Mouse (Mus musculus) kidney, embryonic 14.5 days (tissue): ENCODE measurements around the gene Bcl2l12. TPM values are rescaled to one million over a fixed set of nuclear protein-coding genes. Genes with fewer than 3 reads are reported as not detected.

Source experiments
- ATAC-seq: fragments of 200-750 bp; cut with Nextera tagmentation; 2 replicates; pipeline ENCODE4 v1.8.0; 2017; ENCODE audit warnings: moderate number of reproducible peaks, mild to moderate bottlenecking, moderate TSS enrichment, moderate library complexity; ENCODE audit not compliant: low FRiP score, low TSS enrichment
- H3K27ac ChIP-seq: fragments of 300-500 bp; sonication (generic); 2 replicates; pipeline ENCODE4 v1.5.1; 2014; ENCODE audit warnings: low read depth, mild to moderate bottlenecking, low read length, moderate library complexity, mixed read lengths
- H3K27me3 ChIP-seq: fragments of 300-500 bp; sonication (generic); 2 replicates; pipeline ENCODE4 v1.6.1; 2014; ENCODE audit warnings: mild to moderate bottlenecking, low read length; ENCODE audit not compliant: control insufficient read depth, insufficient read depth
- H3K36me3 ChIP-seq: fragments of 300-500 bp; sonication (generic); 2 replicates; pipeline ENCODE4 v1.6.1; 2014; ENCODE audit warnings: low read length, mixed read lengths; ENCODE audit not compliant: control insufficient read depth, insufficient read depth
- H3K4me1 ChIP-seq: fragments of 300-500 bp; sonication (generic); 2 replicates; pipeline ENCODE4 v1.6.1; 2014; ENCODE audit warnings: low read length, mixed read lengths; ENCODE audit not compliant: control insufficient read depth, insufficient read depth
- H3K4me2 ChIP-seq: fragments of 300-500 bp; sonication (generic); replicated peaks from 2 replicates; pipeline ENCODE4 v1.6.1; 2014; ENCODE audit warnings: low read depth, mild to moderate bottlenecking, low read length
- H3K4me3 ChIP-seq: fragments of 300-500 bp; sonication (generic); 2 replicates; pipeline ENCODE4 v1.5.1; 2014; ENCODE audit warnings: mild to moderate bottlenecking, low read length
- H3K9ac ChIP-seq: fragments of 300-500 bp; sonication (generic); 2 replicates; pipeline ENCODE4 v1.6.1; 2014; ENCODE audit warnings: low read depth, mild to moderate bottlenecking, low read length, moderate library complexity
- H3K9me3 ChIP-seq: fragments of 300-500 bp; sonication (generic); 2 replicates; pipeline ENCODE4 v1.6.1; 2016; ENCODE audit warnings: low read length; ENCODE audit not compliant: control insufficient read depth
- WGBS: fragments of 180-500 bp; shearing (Covaris S2); extraction: QIAGEN DNeasy Blood & Tissue Kit; methylation state at CpG from one replicate; pipeline ENCODE4 v1.1.7; 2014; 5-methylcytosine and 5-hydroxymethylcytosine counted together
- polyA plus RNA-seq: library from polyadenylated mRNA; unstranded; fragments of >200 nt; fragmentation: Nextera tagmentation; extraction: Ambion mirVana; gene quantifications from 2 replicates; pipeline ENCODE4 v1.2.1, GENCODE M21; 2014

The Bcl2l12 gene
- polyA plus RNA-seq, 1 experiment from 2014 or later = 54.9 TPM

DNA sequence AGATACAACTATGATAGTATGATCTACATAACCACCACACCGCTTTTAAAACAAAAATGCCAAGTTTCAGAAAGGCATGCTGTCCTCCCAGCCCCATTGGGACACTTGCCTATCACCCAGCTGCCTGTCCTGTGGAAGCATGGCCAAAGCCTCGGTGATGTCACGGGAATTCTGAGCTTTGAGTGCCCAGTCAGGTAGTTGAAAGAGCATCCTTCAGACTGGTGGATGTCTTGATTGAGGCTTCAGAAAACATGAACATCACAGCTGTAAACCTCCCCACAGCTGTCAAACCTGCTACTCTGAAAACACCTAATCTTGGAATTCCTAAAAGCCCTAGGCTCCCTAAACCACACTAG, 15.6 kb upstream of the Bcl2l12 start:
- no peak overlapping the region for H3K27ac ChIP-seq
- no peak for ATAC-seq
- H3K4me2 ChIP-seq = no peak overlapping the region
- no peaks in the 10 kb centered on the region for H3K9me3 ChIP-seq
- H3K4me1 ChIP-seq = peaks cover 15% of the 10 kb centered on the region; the same call in 1 of the 2 replicates
- H3K27me3 ChIP-seq = no peaks in the 10 kb centered on the region
- H3K9ac ChIP-seq = peak overlapping the region; percentile 14; the same call in 1 of the 2 replicates
- no peak overlapping the region for H3K4me3 ChIP-seq
- WGBS = 96% methylated on average over 3 of the region's 3 CpGs
- H3K36me3 ChIP-seq = peaks cover 47% of the 10 kb centered on the region

DNA sequence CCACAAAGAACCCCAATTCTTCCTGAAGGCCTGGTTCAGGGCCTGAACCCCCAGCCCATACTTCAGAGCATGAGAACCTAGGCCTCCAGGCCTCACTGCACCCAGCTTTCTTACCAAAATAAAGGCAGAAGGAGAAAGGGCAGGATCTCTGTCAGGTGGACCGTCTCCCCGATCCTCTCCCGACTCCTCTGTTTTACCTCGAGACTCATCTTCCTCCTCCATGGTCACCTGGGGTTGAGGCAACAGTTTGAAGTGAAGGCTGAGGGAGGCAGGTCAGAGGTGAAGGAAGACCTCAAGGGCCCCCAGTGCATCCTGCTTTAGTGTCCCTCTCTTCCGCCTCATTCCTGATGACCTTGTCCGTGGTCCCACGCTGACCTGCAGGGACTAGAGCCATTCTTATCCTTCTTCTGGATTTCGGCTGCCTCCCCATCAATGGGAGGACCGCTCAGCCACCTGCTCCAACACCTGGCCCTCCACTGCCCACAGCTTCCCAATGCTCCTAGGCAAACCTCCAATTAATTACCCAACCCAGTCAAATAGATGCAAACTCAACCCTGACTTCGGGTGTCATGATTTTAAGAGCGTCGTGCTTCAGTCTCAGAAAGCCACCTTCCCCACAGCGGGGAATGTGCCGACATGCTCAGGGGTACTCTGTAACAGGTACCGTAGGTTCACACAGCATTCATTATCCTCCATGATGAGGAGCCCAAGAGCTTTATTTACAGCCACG, 15.0 kb upstream of the Bcl2l12 start:
- H3K36me3 ChIP-seq = peaks cover 52% of the 10 kb centered on the region
- no peak for ATAC-seq
- H3K4me3 ChIP-seq = no peak overlapping the region
- H3K27me3 ChIP-seq = no peaks in the 10 kb centered on the region
- H3K9ac ChIP-seq = no peak overlapping the region
- H3K4me2 ChIP-seq = no peak overlapping the region
- H3K4me1 ChIP-seq = peaks cover 10% of the 10 kb centered on the region; the same call in 1 of the 2 replicates
- no peak overlapping the region for H3K27ac ChIP-seq
- H3K9me3 ChIP-seq = no peaks in the 10 kb centered on the region
- 93% methylated on average over 16 of the region's 16 CpGs for WGBS

DNA sequence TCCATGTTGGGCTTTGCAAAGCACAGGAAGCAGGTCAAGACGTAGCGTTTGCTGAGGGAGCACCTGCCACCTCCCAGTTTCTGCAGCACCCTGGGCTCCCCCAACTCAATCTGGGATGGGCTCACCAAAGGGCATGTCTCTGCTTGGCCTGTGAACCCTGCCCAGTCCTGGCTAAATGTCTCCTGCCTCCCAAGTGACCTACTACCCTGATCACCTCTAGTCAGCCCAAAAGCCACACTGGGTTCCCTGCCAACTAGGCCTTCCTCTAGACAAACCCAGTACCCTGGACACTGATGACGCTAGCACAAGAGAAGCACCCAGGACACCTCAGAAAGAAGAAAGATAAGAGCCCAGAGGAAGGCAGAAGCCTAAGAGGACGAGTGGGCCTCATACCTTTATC, 14.3 kb upstream of the Bcl2l12 start:
- ATAC-seq = no peak
- no peaks in the 10 kb centered on the region for H3K9me3 ChIP-seq
- no peak overlapping the region for H3K4me3 ChIP-seq
- H3K36me3 ChIP-seq = peaks cover 59% of the 10 kb centered on the region
- H3K27me3 ChIP-seq = no peaks in the 10 kb centered on the region
- WGBS = 92% methylated on average over 4 of the region's 4 CpGs
- no peak overlapping the region for H3K9ac ChIP-seq
- H3K27ac ChIP-seq = no peak overlapping the region
- peaks cover 9% of the 10 kb centered on the region; the same call in 1 of the 2 replicates for H3K4me1 ChIP-seq
- H3K4me2 ChIP-seq = no peak overlapping the region

DNA sequence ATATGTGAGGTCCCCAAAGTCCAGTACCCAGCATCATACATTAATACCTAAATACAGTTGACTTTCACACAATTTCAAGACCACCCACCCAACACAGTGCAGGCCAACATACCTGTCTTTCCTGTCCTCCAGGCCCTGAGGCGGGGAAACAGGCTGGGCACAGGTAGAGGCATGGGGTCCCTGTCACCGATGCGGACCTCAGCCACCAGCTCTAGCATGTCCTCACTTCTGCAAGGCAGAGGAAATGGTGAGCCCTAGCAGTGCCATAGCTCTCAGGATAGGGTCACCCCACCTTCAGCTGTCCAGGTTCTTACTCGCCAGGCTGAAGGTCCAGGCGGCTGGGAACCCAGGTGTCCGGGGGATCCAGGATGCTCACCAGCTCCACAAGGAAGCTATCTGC, 13.5 kb upstream of the Bcl2l12 start:
- H3K9me3 ChIP-seq = no peaks in the 10 kb centered on the region
- H3K27ac ChIP-seq = no peak overlapping the region
- ATAC-seq = no peak
- H3K9ac ChIP-seq = no peak overlapping the region
- peaks cover 9% of the 10 kb centered on the region; the same call in 1 of the 2 replicates for H3K4me1 ChIP-seq
- H3K4me3 ChIP-seq = no peak overlapping the region
- WGBS = 97% methylated on average over 6 of the region's 6 CpGs
- no peak overlapping the region for H3K4me2 ChIP-seq
- H3K36me3 ChIP-seq = peaks cover 67% of the 10 kb centered on the region
- no peaks in the 10 kb centered on the region for H3K27me3 ChIP-seq

DNA sequence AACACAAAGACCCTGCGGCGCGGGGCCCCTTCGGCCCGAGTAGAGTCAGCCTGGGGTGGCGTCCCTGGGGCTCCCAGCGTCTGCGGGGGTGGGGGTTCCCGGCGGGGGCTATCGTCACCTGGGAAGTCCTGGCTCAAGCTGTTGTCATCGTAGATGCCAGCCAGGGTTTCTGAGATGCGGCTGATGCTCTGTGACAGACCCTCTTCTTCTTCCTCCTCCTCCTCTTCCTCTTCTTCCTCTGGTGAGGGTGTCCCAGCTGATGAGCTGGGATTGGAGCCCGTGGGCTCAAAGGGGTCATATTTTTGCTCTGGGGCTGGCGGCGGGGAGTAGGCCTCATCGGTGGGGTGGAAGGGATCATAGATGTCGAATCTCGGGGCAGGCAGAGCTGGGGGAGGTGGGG, 9.9 kb upstream of the Bcl2l12 start:
- H3K4me2 ChIP-seq = no peak overlapping the region
- H3K9me3 ChIP-seq = no peaks in the 10 kb centered on the region
- 93% methylated on average over 19 of the region's 19 CpGs for WGBS
- no peak overlapping the region for H3K4me3 ChIP-seq
- peaks cover 96% of the 10 kb centered on the region for H3K36me3 ChIP-seq
- H3K4me1 ChIP-seq = no peaks in the 10 kb centered on the region
- ATAC-seq = no peak
- no peaks in the 10 kb centered on the region for H3K27me3 ChIP-seq
- H3K9ac ChIP-seq = no peak overlapping the region
- no peak overlapping the region for H3K27ac ChIP-seq

DNA sequence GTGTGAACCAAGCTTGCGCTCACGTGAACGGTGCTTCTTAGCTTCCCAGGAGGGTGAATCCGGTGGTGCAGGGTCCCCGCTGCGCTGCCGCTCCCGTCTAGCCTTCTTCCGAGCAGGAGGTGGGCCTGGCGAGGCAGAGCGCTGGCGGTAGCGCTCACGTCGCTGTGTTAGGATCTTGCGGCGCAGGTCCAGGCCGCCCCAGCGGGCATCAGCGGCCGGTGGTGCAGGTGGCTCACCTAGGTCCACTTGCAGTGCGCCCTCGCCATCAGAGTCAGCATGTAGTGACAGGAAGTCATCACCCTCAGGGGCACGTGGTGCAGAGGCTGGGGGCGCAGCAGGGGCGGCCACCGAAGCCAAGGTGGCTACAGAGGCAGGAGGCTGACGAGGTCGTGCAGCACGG, 9.3 kb upstream of the Bcl2l12 start:
- Histone ChIP-seq H3K36me3 (peaks cover 96% of the 10 kb centered on the region), H3K9ac (no peak overlapping the region), H3K4me2 (no peak overlapping the region), H3K27me3 (no peaks in the 10 kb centered on the region), H3K27ac (no peak overlapping the region), H3K9me3 (no peaks in the 10 kb centered on the region), H3K4me1 (no peaks in the 10 kb centered on the region), H3K4me3 (no peak overlapping the region)
- 96% methylated on average over 30 of the region's 30 CpGs for WGBS
- no peak for ATAC-seq

DNA sequence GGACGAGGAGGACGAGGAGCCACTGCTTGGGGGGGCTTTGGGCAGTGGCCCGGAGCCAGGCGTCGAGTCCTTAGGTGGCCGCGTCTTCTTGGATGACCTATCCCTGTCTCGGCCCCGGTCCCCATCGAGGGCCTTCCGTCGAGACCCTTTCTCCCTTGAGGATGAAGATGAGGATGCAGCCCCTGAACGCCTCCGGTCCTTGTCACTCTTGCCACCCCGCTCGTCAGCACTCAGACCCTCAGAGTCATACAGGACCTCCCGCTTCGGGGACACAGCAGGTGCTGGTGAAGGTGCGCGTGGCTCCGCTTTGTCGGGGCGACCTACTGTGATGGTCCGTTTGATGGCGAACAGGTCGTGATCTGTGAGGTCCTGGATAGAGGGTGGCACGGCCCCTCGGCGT, 8.6 kb upstream of the Bcl2l12 start:
- no peak overlapping the region for H3K4me2 ChIP-seq
- no peaks in the 10 kb centered on the region for H3K27me3 ChIP-seq
- no peak for ATAC-seq
- 95% methylated on average over 29 of the region's 29 CpGs for WGBS
- H3K4me3 ChIP-seq = no peak overlapping the region
- H3K9ac ChIP-seq = no peak overlapping the region
- no peaks in the 10 kb centered on the region for H3K4me1 ChIP-seq
- H3K36me3 ChIP-seq = peaks cover 96% of the 10 kb centered on the region
- H3K9me3 ChIP-seq = no peaks in the 10 kb centered on the region
- H3K27ac ChIP-seq = no peak overlapping the region

DNA sequence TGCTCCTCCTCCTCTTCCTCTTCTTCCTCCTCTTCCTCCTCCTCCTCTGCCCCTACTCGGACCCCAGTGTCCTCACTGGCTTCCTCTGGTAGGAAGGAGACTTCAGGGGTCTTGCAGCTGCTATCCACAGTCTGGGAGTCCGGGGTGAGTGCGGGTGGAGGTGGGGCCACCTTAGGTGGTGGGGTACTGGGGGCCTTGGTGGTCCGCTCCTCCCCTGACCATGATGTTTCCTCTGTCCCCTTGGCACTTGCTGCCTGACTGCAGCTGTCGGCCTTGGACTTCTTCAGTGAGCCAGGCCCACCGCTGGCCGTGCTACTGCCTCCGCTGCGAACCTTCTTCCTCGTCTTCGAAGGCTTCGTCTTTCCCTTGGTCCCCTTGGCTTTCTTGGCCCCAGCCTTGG, 8.0 kb upstream of the Bcl2l12 start:
- no peak for ATAC-seq
- Histone ChIP-seq H3K4me3 (no peak overlapping the region), H3K27me3 (no peaks in the 10 kb centered on the region), H3K4me1 (peaks cover 4% of the 10 kb centered on the region; the same call in 1 of the 2 replicates), H3K36me3 (peaks cover 96% of the 10 kb centered on the region), H3K9ac (no peak overlapping the region), H3K4me2 (no peak overlapping the region), H3K27ac (no peak overlapping the region), H3K9me3 (no peaks in the 10 kb centered on the region)
- WGBS = 94% methylated on average over 12 of the region's 12 CpGs

DNA sequence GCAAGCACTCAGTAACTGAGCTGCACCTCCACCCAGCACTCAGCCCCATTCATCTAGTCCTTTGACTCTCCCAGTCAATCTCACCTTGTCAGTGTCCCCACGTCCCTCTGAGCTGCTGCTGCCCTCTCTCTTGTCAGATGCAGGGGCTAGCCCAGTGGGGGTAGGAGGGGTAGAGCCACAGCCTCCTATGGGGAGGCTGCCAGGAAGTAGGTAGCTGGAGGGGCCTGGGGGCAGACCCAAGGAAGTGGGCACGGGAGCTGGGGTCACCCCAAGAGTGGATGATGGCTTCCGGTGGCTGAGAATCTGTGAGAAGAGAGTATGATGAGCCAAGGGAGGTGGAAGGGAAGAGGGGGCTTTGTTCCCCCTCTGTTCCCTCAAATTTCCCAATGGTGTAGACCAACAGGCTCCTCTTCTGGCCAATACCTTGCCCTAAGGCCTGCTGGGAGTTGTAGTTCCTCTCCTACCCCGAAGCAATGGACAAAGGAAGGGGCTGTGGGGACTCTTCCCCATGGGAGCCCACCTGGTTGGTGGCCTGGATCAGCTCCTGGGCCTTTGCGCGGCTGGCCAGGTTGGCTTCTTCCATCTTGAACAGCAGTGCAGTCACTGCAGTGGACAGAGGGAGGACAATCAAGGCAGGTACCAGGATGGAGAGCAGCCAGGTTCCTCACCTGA, 6.9 kb upstream of the Bcl2l12 start:
- no peak overlapping the region for H3K4me2 ChIP-seq
- 84% methylated on average over 6 of the region's 6 CpGs for WGBS
- H3K4me1 ChIP-seq = peaks cover 4% of the 10 kb centered on the region; the same call in 1 of the 2 replicates
- no peak overlapping the region for H3K27ac ChIP-seq
- H3K9ac ChIP-seq = no peak overlapping the region
- H3K36me3 ChIP-seq = peaks cover 97% of the 10 kb centered on the region
- no peaks in the 10 kb centered on the region for H3K9me3 ChIP-seq
- no peak for ATAC-seq
- H3K4me3 ChIP-seq = no peak overlapping the region
- no peaks in the 10 kb centered on the region for H3K27me3 ChIP-seq
